Mouse (Mus musculus) hindbrain, embryonic 15.5 days (tissue): Measurements from ENCODE around the gene Phc3. TPM values are rescaled to one million over a fixed set of nuclear protein-coding genes. Genes with fewer than 3 reads are reported as not detected.

Experiments used
- ATAC-seq: fragments of 200-750 bp; cut with Nextera tagmentation; 2 replicates; pipeline ENCODE4 v1.8.0; 2017; ENCODE audit warnings: low read depth, moderate number of reproducible peaks, moderate TSS enrichment; ENCODE audit not compliant: low FRiP score
- H3K27ac ChIP-seq: fragments of 300-500 bp; sonication (generic); replicated peaks from 2 replicates; pipeline ENCODE4 v1.5.1; 2015; ENCODE audit warnings: mild to moderate bottlenecking, inconsistent platforms
- H3K27me3 ChIP-seq: fragments of 300-500 bp; sonication (generic); 2 replicates; pipeline ENCODE4 v1.6.1; 2015; ENCODE audit warnings: control low read depth, inconsistent platforms
- H3K36me3 ChIP-seq: fragments of 300-500 bp; sonication (generic); 2 replicates; pipeline ENCODE4 v1.6.1; 2015; ENCODE audit warnings: control low read depth, inconsistent platforms
- H3K4me1 ChIP-seq: fragments of 300-500 bp; sonication (generic); replicated peaks from 2 replicates; pipeline ENCODE4 v1.6.1; 2015; ENCODE audit warnings: control low read depth, inconsistent platforms
- H3K4me2 ChIP-seq: fragments of 300-500 bp; sonication (generic); 2 replicates; pipeline ENCODE4 v1.6.1; 2015; ENCODE audit warnings: moderate library complexity, mild to moderate bottlenecking, inconsistent platforms
- H3K4me3 ChIP-seq: fragments of 300-500 bp; sonication (generic); 2 replicates; pipeline ENCODE4 v1.5.1; 2015; ENCODE audit warnings: mild to moderate bottlenecking, inconsistent platforms
- H3K9ac ChIP-seq: fragments of 300-500 bp; sonication (generic); 2 replicates; pipeline ENCODE4 v1.6.1; 2015; ENCODE audit warnings: inconsistent platforms
- H3K9me3 ChIP-seq: fragments of 300-500 bp; sonication (generic); 2 replicates; pipeline ENCODE4 v1.6.1; 2016; ENCODE audit warnings: control low read depth, inconsistent platforms
- WGBS: fragments of 180-500 bp; shearing (Covaris S2); methylation state at CpG from one replicate; pipeline ENCODE4 v1.1.7; 2015; 5-methylcytosine and 5-hydroxymethylcytosine counted together
- polyA plus RNA-seq: library from polyadenylated mRNA; unstranded; fragments of >200 nt; fragmentation: Nextera tagmentation; extraction: Ambion mirVana; gene quantifications from 2 replicates; pipeline ENCODE4 v1.2.1, GENCODE M21; 2015

Phc3 gene
- polyA plus RNA-seq, 1 experiment from 2014 or later: 7.7 TPM

DNA sequence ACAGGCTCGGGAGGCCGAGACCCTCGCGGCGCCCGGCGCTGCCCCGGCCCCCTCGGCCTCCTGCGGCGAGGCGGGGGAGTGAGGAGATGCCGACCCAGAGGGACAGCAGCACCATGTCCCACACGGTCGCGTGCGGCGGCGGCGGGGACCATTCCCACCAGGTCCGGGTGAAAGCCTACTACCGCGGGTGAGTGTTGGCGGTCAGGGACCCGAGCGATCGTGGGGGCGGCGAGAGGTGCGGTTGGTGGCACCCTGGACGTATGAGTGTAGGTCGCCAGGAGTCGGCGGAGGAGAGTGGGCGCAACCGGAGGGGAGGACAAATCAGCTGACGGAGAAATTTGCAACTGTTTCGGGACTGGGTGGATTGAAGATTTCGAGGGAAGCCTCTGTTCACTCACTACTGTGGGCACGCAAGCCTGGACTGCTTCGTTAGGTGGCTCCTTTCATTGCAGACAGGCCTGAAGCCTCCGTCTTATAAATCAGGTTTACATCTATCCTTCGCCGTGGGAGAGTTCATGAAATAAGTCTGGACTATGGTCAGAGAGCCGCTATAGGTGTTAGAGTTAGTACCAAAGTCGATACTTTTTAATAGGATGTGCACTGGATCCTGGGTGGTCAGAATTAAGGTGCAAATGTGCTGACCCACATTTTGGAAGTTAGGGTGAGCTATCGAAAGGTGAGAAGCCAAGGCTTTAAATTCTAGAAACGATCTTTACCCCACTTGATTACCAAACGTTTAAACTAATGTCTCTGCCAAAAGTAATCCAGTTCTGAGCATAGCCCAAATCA lies 26.9 kb upstream of the Phc3 start:
- Histone ChIP-seq H3K9me3 (no peaks in the 10 kb centered on the region), H3K27me3 (no peaks in the 10 kb centered on the region), H3K4me3 (peak overlapping the region; percentile 72), H3K9ac (peak overlapping the region; percentile 71), H3K36me3 (no peaks in the 10 kb centered on the region), H3K27ac (peak overlapping the region; percentile 84), H3K4me1 (peaks cover 27% of the 10 kb centered on the region), H3K4me2 (peak overlapping the region; percentile 57)
- ATAC-seq: peak; percentile 80
- WGBS: 1% methylated on average over 49 of the region's 49 CpGs

DNA sequence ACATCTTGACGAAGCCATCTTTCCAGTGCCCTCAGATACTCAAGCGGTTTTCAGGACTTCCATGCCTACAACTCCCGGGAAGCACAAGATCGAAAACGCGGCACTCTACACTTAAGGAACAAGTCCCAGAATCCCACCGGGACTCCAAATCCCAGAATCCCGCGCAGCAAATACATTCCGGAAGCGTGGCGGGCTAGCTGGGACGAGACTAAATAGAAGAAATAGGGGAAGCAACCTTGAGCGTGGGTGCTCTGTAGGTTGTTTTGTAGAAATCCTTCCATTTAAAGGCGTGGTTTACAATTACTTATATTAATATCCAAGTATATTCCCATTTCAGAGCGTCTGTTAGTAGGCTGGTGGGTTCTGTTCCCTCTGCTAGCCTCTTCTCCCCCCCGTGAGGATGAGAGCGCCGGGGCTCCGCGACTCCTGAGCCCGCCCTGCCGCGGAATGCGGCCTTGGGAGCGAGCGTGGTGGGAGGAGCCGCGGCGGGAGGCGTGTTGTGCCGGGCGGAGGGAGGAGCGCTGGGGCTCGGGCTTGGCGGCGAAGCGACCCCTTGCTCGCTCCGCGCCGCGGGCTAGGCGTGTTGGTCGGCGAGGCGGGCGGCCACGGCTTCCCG lies 26.2 kb upstream of the Phc3 start, which contains the start of gene Prkci:
Gene Prkci, plus strand, starts transcription at position 465 of the 616 bp plus-strand sequence.
- under 1% methylated on average over 44 of the region's 50 CpGs for WGBS
- Histone ChIP-seq H3K36me3 (no peaks in the 10 kb centered on the region), H3K27me3 (no peaks in the 10 kb centered on the region), H3K4me3 (peak within 1 kb of the TSS; percentile 72), H3K9me3 (no peaks in the 10 kb centered on the region), H3K27ac (peak within 1 kb of the TSS; percentile 84), H3K9ac (peak within 1 kb of the TSS; percentile 71), H3K4me1 (peaks cover 27% of the 10 kb centered on the region), H3K4me2 (peak within 1 kb of the TSS; percentile 57)
- peak; percentile 99 for ATAC-seq

DNA sequence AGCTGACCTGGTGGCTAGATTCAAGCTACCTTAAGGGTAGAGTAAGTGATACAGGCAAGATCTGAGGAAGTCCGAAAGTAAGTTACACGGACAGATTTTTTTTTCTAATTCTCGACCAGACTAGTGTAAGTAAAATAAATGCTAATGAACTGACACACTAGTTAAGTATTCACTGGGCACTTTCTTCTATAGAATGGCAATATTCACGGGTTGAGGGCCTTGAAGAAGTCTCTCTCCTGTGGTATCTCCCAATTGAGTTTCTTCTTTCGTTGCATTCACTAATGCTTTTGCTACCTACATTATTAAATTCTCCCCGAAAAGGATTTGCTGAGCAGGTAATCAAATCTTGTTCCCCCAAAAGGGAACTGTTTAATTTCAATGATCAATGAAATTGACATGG lies 25.6 kb upstream of the Phc3 start:
- 23% methylated on average over 6 of the region's 6 CpGs for WGBS

DNA sequence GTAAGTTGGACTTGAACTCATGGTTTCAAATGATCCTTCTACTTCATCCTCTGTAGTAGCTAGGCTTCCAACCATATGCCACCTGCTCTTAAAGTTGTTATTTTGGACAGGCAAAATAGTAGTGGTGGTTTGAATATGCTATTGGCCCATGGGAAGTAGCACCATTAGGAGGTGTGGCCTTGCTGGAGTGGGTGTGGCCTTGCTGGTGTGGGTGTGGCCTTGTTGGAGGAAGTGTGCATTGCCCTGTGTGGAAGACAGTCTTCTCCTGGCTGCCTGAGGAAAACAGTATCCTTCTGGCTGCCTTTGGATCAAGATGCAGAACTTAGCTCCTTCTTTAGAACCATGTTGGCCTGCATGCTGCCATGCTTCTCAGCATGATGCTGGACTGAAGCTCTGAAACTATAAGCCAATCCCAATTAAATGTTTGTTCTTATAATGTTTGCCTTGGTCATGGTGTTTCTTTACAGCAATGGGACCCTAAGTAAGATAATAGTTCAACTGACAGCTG lies 23.9 kb upstream of the Phc3 start:
- H3K9me3 ChIP-seq: no peaks in the 10 kb centered on the region
- no peak overlapping the region for H3K4me3 ChIP-seq
- H3K27ac ChIP-seq: no peak overlapping the region
- no peak overlapping the region for H3K4me2 ChIP-seq
- no peak for ATAC-seq
- H3K27me3 ChIP-seq: no peaks in the 10 kb centered on the region
- H3K4me1 ChIP-seq: peaks cover 21% of the 10 kb centered on the region
- H3K36me3 ChIP-seq: no peaks in the 10 kb centered on the region
- no peak overlapping the region for H3K9ac ChIP-seq

More for the DNA sequence above, 25.6 kb upstream of the Phc3 start:
- H3K9ac ChIP-seq: peak overlapping the region; percentile 71; the same call in 1 of the 2 replicates
- ATAC-seq: no peak
- peak overlapping the region; percentile 57 for H3K4me2 ChIP-seq
- peaks cover 24% of the 10 kb centered on the region for H3K4me1 ChIP-seq
- H3K9me3 ChIP-seq: no peaks in the 10 kb centered on the region
- H3K36me3 ChIP-seq: no peaks in the 10 kb centered on the region
- no peaks in the 10 kb centered on the region for H3K27me3 ChIP-seq
- H3K27ac ChIP-seq: peak overlapping the region; percentile 84
- peak overlapping the region; percentile 72 for H3K4me3 ChIP-seq

DNA sequence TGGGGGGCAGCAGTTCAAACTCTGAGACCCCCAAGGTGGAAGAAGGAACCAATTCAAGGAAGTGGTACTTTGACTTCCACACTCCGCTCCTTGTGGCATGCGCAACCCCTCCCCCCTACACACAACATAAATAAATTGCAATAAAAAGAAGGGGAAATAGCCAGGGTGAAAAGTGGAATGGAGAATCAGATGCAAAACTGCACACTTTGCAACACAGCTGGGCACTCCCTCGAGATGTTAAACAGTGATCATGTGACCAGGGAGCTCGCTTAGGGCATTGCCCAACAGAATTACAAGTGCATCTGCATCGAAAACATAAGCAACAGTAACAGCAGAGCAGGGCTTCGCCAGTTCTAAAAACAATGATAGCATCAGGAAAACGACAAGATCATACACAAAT lies 22.9 kb upstream of the Phc3 start:
- no peaks in the 10 kb centered on the region for H3K36me3 ChIP-seq
- H3K9me3 ChIP-seq: no peaks in the 10 kb centered on the region
- ATAC-seq: no peak
- no peak overlapping the region for H3K4me3 ChIP-seq
- WGBS: 80% methylated on average over 7 of the region's 7 CpGs
- H3K27me3 ChIP-seq: no peaks in the 10 kb centered on the region
- no peak overlapping the region for H3K4me2 ChIP-seq
- peaks cover 15% of the 10 kb centered on the region for H3K4me1 ChIP-seq
- no peak overlapping the region for H3K9ac ChIP-seq
- no peak overlapping the region for H3K27ac ChIP-seq

DNA sequence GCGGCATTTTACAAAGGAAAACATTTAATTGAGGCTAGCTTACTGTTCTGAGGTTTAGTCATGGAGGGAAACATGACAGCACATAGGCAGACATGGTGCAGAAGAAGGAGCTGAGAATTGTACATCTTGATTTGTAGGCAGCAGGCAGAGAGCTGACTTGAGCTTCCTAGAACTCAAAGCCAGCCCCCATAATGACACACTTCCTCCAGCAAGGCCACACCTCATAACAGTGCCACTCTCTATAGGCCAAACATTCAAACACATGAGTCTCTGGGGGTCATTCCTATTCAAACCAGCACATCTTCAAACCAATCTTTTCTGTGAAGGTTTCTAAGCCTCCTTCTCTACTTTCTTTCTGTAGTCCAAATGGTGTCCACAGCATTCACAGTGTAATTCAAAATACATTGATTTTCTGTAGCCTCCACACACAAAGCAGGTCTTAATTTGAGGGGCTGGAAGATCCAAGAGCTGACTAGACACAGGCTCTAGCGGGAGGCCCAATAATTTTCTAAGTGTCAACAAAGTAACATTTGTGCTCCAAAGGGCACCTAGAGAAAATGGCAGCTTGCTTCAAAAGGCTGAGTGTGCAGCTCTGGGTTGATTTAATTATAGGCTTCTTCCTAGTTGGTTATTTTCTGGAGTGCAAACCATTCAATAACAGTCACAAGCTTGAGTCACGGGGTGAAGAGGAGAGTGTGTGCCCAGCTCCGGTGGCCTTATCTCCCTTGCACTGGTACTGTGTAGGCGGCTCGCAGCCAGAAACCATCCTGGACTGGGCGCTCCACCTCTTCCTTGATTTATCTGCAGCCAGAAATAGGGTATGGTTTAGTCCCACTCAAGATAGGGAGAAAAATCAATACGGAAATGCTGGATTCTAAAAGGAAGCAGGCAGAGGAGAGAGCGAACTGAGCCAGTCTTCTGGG lies 18.4 kb upstream of the Phc3 start:
- Histone ChIP-seq H3K27ac (no peak overlapping the region), H3K4me3 (no peak overlapping the region), H3K4me1 (no peaks in the 10 kb centered on the region), H3K4me2 (no peak overlapping the region), H3K9ac (no peak overlapping the region), H3K36me3 (no peaks in the 10 kb centered on the region), H3K27me3 (no peaks in the 10 kb centered on the region), H3K9me3 (no peaks in the 10 kb centered on the region)
- 83% methylated on average over 9 of the region's 9 CpGs for WGBS
- no peak for ATAC-seq

DNA sequence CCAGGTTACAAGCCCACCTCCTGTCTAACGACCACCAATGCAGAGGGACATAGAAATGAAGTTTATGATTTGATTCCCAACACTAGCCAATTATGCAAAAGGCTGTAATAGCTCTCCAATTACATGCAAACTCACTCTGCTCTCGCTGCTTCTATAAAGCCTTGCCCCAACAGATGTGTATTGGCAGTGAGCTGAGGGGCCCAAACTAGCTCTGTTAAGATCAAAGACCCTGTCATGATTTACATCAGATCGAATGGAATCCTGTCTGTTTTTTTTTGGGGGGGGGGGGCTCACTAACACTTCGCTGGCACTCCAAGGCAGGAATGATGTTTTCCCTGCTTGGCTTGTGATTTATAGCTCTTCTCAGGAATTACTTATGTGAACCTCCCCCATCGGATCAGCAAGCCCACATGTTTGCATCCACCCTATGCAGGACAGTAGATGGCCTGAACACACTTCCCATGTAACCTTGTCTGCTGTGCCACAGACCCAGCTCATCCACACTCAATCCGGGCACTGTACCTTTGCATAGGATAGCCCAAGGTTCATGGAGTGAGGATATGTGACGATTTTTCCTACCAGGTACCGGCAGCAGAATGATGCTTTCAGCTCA lies 13.8 kb upstream of the Phc3 start:
- WGBS: 72% methylated on average over 8 of the region's 8 CpGs
- no peak overlapping the region for H3K4me2 ChIP-seq
- no peak overlapping the region for H3K27ac ChIP-seq
- no peak for ATAC-seq
- no peaks in the 10 kb centered on the region for H3K9me3 ChIP-seq
- no peaks in the 10 kb centered on the region for H3K27me3 ChIP-seq
- H3K4me1 ChIP-seq: no peaks in the 10 kb centered on the region
- H3K4me3 ChIP-seq: no peak overlapping the region
- H3K9ac ChIP-seq: no peak overlapping the region
- no peaks in the 10 kb centered on the region for H3K36me3 ChIP-seq

DNA sequence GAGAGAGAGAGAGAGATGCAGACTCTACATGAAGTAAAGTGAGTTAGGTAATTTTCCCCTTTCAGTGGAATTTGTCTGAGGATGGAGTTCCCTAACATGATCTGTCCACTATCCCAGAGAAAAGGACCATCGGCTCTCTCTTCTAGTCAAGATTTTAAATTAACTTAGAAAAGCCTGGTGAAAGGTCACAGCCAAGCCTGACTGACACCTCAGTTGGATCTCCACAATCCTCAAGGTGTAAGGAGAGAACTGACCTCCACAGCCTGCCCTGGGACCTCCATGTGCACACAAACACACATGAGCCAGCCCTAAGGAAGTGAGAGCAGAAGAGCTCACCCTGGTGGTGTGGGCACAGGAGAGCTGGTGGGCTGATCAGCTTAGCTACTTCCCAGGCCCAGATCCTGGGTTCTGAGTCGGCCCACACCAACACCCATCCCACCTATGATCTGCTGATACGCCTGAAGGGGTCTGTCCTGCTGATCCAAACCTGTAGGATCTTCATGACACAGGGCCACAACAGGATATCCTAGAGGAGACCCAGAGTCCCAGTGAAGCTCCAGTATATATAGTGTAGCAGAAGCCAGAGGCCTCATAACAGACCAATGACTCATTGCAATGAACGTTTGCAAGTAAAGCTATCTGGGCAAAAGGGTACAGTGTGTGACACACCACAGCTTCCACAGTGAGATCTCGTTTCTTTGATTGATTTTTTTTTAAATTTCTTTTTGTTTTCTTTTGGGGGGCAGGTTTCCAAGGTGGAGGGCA lies 12.6 kb upstream of the Phc3 start:
- H3K36me3 ChIP-seq: no peaks in the 10 kb centered on the region
- H3K4me3 ChIP-seq: no peak overlapping the region
- H3K9me3 ChIP-seq: no peaks in the 10 kb centered on the region
- no peak for ATAC-seq
- H3K4me2 ChIP-seq: no peak overlapping the region
- H3K9ac ChIP-seq: no peak overlapping the region
- no peaks in the 10 kb centered on the region for H3K4me1 ChIP-seq
- 81% methylated on average over 5 of the region's 5 CpGs for WGBS
- H3K27ac ChIP-seq: no peak overlapping the region
- no peaks in the 10 kb centered on the region for H3K27me3 ChIP-seq

DNA sequence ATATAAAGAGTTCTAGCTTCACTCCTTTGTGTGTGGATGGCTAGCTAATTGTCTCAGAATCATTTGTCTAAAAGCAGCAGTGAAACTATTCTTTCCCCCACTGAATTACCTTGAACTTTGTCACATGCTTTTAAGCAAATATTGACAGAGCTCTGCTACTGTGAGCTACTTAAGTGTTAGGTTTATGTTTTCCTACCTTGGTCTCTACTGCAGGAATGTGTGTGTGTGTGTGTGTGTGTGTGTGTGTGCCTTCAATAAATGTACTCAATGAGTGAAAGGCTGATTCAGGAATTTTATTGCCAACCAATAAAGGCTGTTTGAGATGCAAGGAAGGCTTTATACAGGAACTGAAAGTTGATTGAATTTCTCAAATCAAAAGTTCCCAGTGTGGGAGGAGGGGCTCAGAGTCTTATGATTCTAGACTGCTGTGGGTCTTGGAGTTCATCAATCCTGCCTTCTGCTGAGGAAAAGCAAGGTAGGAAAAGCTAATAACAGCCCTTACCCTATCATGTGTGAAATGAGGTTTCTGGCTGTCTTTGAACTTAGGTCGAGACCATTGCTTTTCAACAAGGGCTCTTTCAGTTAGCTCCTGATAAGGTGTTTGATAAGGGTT lies 7.9 kb upstream of the Phc3 start:
- H3K9me3 ChIP-seq: no peaks in the 10 kb centered on the region

DNA sequence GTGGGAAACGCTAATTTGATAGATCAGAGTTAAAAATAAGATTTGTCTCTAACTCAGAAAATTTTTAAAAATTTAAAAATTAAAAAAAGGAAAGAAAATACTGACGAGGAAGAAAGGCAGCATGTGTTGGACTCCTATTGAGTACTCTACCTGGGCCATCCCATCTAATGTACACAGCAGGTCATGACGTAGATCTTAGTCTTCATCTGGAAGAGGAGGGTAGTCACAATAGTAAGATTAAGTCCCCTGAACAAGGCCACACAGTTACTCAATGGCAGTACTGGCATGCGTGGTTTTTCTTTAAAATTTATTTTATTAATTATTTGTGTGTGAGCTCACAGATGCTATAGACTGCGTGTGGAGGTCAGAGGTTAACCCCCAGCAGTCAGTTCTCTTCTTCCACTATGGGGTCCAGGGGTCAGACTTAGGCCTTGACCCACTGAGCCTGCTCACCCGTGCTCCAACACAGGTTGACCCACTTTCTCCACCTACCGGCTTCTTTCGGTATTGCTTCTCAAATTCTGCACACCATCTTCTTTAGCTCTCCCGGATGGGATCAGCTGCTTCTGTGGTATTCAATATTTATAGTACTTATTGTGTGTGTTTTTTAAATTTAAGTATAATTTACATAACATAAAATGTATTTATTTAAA lies 6.0 kb upstream of the Phc3 start:
- Histone ChIP-seq H3K36me3 (no peaks in the 10 kb centered on the region), H3K4me3 (no peak overlapping the region), H3K4me1 (no peaks in the 10 kb centered on the region), H3K27ac (no peak overlapping the region), H3K27me3 (no peaks in the 10 kb centered on the region), H3K4me2 (no peak overlapping the region), H3K9ac (no peak overlapping the region), H3K9me3 (no peaks in the 10 kb centered on the region)
- peak; percentile 48; the same call in 1 of the 2 replicates for ATAC-seq
- WGBS: 44% methylated on average over 9 of the region's 9 CpGs

More for the DNA sequence above, 7.9 kb upstream of the Phc3 start:
- H3K4me1 ChIP-seq: no peaks in the 10 kb centered on the region
- 85% methylated on average over 1 of the region's 1 CpGs for WGBS
- no peak overlapping the region for H3K4me3 ChIP-seq
- no peaks in the 10 kb centered on the region for H3K27me3 ChIP-seq
- ATAC-seq: no peak
- no peaks in the 10 kb centered on the region for H3K36me3 ChIP-seq
- H3K4me2 ChIP-seq: no peak overlapping the region
- H3K27ac ChIP-seq: no peak overlapping the region
- H3K9ac ChIP-seq: no peak overlapping the region
